Mouse (Mus musculus) liver, postnatal 0 days (tissue): ENCODE measurements around the gene Il1r1.

Source experiments
- CTCF ChIP-seq: sonication (generic); IDR thresholded peaks from 2 replicates; pipeline ENCODE4 v1.5.1; 2016; ENCODE audit warnings: antibody characterized with exemption, low read depth
- EP300 ChIP-seq: IDR thresholded peaks from 2 replicates; pipeline ENCODE4 v1.6.1; 2016; ENCODE audit warnings: antibody characterized with exemption, low read depth, mild to moderate bottlenecking

DNA sequence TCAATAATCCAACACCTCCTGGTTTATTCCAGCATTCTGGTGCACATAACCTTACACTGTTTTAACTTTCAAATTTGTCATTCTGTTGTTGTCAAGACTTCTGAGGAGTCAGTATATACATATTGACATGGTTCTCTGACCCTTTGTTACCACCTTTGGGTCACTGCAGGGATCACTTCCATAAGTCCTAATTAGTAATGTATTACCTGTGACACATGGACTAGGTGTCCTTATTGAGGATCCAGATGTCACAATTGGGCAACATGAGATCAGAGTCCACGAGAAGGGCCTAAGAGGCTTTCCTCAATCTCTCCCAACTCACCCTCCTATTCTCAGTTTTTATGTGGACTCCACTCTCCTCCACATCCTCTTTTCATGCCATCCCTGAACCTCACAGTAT lies 49.1 kb upstream of the Il1r1 start:
- no peak for TF ChIP-seq CTCF
- peak; percentile 85 for TF ChIP-seq EP300
